Comparison of ENCODE assay signal across 9 mouse cellular contexts in the genomic region with DNA sequence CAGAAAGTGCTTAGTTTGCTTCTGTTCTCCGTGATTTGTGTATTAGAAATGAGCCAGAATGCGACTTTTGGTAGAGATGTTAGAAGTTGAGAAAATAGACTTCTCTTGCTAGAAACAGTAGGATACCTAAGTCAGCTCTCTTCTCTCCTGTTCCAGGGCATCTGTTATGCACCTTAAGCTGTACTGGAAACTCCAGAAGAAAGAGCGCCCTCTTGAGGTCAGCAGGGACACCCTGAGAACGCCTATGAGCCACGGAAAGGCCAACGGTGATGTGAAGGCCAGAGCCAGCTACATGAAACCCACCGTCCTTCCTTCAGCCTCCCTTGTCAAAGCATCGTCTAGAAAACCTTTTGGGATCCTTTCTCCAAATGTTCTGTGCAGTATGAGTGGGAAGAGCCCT. TPM values are rescaled to one million over a fixed set of nuclear protein-coding genes. Genes with fewer than 3 reads are reported as not detected.
DNase-seq lines count a peak whose midpoint lies in the region; ATAC-seq lines count a peak whose summit lies in the region.
"Had no signal": no experiment of that assay in that cellular context is flagged by ENCODE, and none has a peak within 500 bp of the region (broad histone marks: within the 10 kb centered on the region; RNA-seq: fewer than 3 reads in every experiment).

No protein-coding gene starts in this region.

- H3K9me3 ChIP-seq in liver, embryonic 11.5 days (ENCODE audit: control insufficient read depth, low read length): no peaks in the 10 kb centered on the region
- H3K9me3 ChIP-seq: midbrain, embryonic 12.5 days had no signal

- H3K36me3 ChIP-seq in liver, embryonic 11.5 days (ENCODE audit: control insufficient read depth, insufficient read depth, low read length): peaks cover 2% of the 10 kb centered on the region; the same call in 1 of the 2 replicates

- H3K4me3 ChIP-seq in liver, embryonic 11.5 days (ENCODE audit: low read depth, low read length): no peak overlapping the region
- H3K4me3 ChIP-seq: midbrain, embryonic 12.5 days had no signal

- DNase-seq in liver: peak; percentile 75
- no peak for DNase-seq in liver, embryonic 11.5 days (ENCODE audit: low spot score)
- peak; percentile 88 for DNase-seq in R1 (ENCODE audit: low read depth, low spot score)
- DNase-seq in cerebellum, adult 9-11 months: peak; percentile 60
- DNase-seq in layer of hippocampus, postnatal 10 days (ENCODE audit: low spot score in 2 of 2): peak; percentile 57 to 65
- DNase-seq in thymus, postnatal 10 days (ENCODE audit: low spot score in 2 of 2): peak; percentile 23 to 69

- H3K9ac ChIP-seq in liver, embryonic 11.5 days (ENCODE audit: low read depth, low read length): no peak overlapping the region
- H3K9ac ChIP-seq: midbrain, embryonic 12.5 days had no signal

- 41% methylated on average over 8 of the region's 8 CpGs for WGBS in liver, embryonic 11.5 days

- H3K27me3 ChIP-seq in liver, embryonic 11.5 days (replicated peaks; ENCODE audit: control insufficient read depth, insufficient read depth, low read length): no peaks in the 10 kb centered on the region
- H3K27me3 ChIP-seq: midbrain, embryonic 12.5 days had no signal

- peaks cover 49% of the 10 kb centered on the region for H3K4me1 ChIP-seq in liver, embryonic 11.5 days (replicated peaks; ENCODE audit: control insufficient read depth, insufficient read depth, low read length)

- no peak overlapping the region for H3K4me2 ChIP-seq in liver, embryonic 11.5 days
- H3K4me2 ChIP-seq: midbrain, embryonic 12.5 days had no signal

- H3K27ac ChIP-seq in liver, embryonic 11.5 days (ENCODE audit: low read depth, low read length): no peak overlapping the region
- H3K27ac ChIP-seq: midbrain, embryonic 12.5 days had no signal

- ATAC-seq in liver, embryonic 11.5 days (replicated peaks; ENCODE audit: low FRiP score): no peak
- peak; percentile 54 for ATAC-seq in granulocyte monocyte progenitor cell, adult 5-6 weeks (replicated peaks; ENCODE audit: poor library complexity, severe bottlenecking)
- peak; percentile 70 for ATAC-seq in megakaryocyte, adult 5-6 weeks (ENCODE audit: poor library complexity, severe bottlenecking)

RNA-seq across cellular contexts. Expression of a gene that starts 41.4 kb away (rescaled TPM):
- polyA plus RNA-seq in liver, embryonic 11.5 days (2014; fragmentation: Nextera tagmentation; extraction: Ambion mirVana): 9.8 and 10.2 TPM in 2 replicates
- 7.2 and 11.2 TPM in 2 replicates for total RNA-seq in granulocyte monocyte progenitor cell, adult 5-6 weeks (2014; fragmentation: Nextera tagmentation)
- 6.5 and 6.9 TPM in 2 replicates for total RNA-seq in granulocyte monocyte progenitor cell, adult 5-6 weeks (2017)
- 10 to 100 TPM; 13.6 to 13.9 TPM for total RNA-seq in layer of hippocampus, postnatal 10 days (2021)
- 3.7 and 4.5 TPM in 2 replicates for total RNA-seq in megakaryocyte, adult 5-6 weeks (2015)
- total RNA-seq in megakaryocyte, adult 5-6 weeks (2017): 4.2 and 6.4 TPM in 2 replicates
